Mouse (Mus musculus): ENCODE measurements at regions not wholly inside any gene's neighbourhood (a gene's known extent, or its start where the extent isn't known, plus 50 kb on each side); places are given as distances from the start of the nearest gene placed in this dataset.

- no peak overlapping the region for H3K9ac ChIP-seq (replicated peaks; ENCODE audit: low read length)
- no peak overlapping the region for H3K4me3 ChIP-seq (ENCODE audit: low read length)
- no peak overlapping the region for H3K27ac ChIP-seq
- H3K27me3 ChIP-seq (ENCODE audit: insufficient read depth, low read length) = no peaks in the 10 kb centered on the region
- H3K9me3 ChIP-seq (ENCODE audit: low read length) = no peaks in the 10 kb centered on the region
- peak; percentile 13 for DNase-seq (ENCODE audit: low spot score)
- no peak for TF ChIP-seq CTCF (IDR thresholded peaks at IDR 0.05; ENCODE audit: low read depth)
- no peak for ATAC-seq
- H3K36me3 ChIP-seq (ENCODE audit: insufficient read depth, low read length) = no peaks in the 10 kb centered on the region
- H3K4me1 ChIP-seq (ENCODE audit: insufficient read depth, low read length) = peaks cover 19% of the 10 kb centered on the region; the same call in 1 of the 2 replicates
- 21% methylated on average over 6 of the region's 6 CpGs for WGBS
- no peak overlapping the region for H3K4me2 ChIP-seq (ENCODE audit: low read depth, low read length)
These were observed 718.9 kb upstream of the Car8 start for GRCm38 (mm10) chr4:8957771-8958170.

GRCm38 (mm10) chr4:8957023-8957343 is 718.1 kb upstream of the Car8 start:
- no peak for TF ChIP-seq CTCF (IDR thresholded peaks at IDR 0.05; ENCODE audit: low read depth)
- 45% methylated on average over 5 of the region's 5 CpGs for WGBS
- peak; percentile 46 for ATAC-seq

GRCm38 (mm10) chr4:8956312-8957022 is 717.6 kb upstream of the Car8 start:
- TF ChIP-seq CTCF (IDR thresholded peaks at IDR 0.05; ENCODE audit: low read depth) = no peak
- Histone ChIP-seq H3K4me2 (ENCODE audit: low read depth, low read length) (no peak overlapping the region), H3K9ac (replicated peaks; ENCODE audit: low read length) (no peak overlapping the region), H3K36me3 (ENCODE audit: insufficient read depth, low read length) (no peaks in the 10 kb centered on the region), H3K27me3 (ENCODE audit: insufficient read depth, low read length) (no peaks in the 10 kb centered on the region), H3K27ac (no peak overlapping the region), H3K9me3 (ENCODE audit: low read length) (no peaks in the 10 kb centered on the region), H3K4me3 (ENCODE audit: low read length) (no peak overlapping the region), H3K4me1 (ENCODE audit: insufficient read depth, low read length) (peaks cover 19% of the 10 kb centered on the region; the same call in 1 of the 2 replicates)
- 48% methylated on average over 9 of the region's 9 CpGs for WGBS
- DNase-seq (ENCODE audit: low spot score) (peak; percentile 9), ATAC-seq (peak; percentile 52; the same call in 1 of the 2 replicates)

More at GRCm38 (mm10) chr4:8957023-8957343, 718.1 kb upstream of the Car8 start:
- peaks cover 19% of the 10 kb centered on the region; the same call in 1 of the 2 replicates for H3K4me1 ChIP-seq (ENCODE audit: insufficient read depth, low read length)
- no peaks in the 10 kb centered on the region for H3K27me3 ChIP-seq (ENCODE audit: insufficient read depth, low read length)
- H3K4me2 ChIP-seq (ENCODE audit: low read depth, low read length) = no peak overlapping the region
- no peaks in the 10 kb centered on the region for H3K9me3 ChIP-seq (ENCODE audit: low read length)
- H3K27ac ChIP-seq = no peak overlapping the region
- no peak overlapping the region for H3K9ac ChIP-seq (replicated peaks; ENCODE audit: low read length)
- DNase-seq (ENCODE audit: low spot score) = peak; percentile 48
- H3K4me3 ChIP-seq (ENCODE audit: low read length) = no peak overlapping the region
- no peaks in the 10 kb centered on the region for H3K36me3 ChIP-seq (ENCODE audit: insufficient read depth, low read length)

- no peaks in the 10 kb centered on the region for H3K9me3 ChIP-seq (ENCODE audit: low read length)
- no peak for DNase-seq (ENCODE audit: low spot score)
- H3K4me1 ChIP-seq (ENCODE audit: insufficient read depth, low read length) = peaks cover 19% of the 10 kb centered on the region; the same call in 1 of the 2 replicates
- H3K27ac ChIP-seq = no peak overlapping the region
- H3K4me2 ChIP-seq (ENCODE audit: low read depth, low read length) = no peak overlapping the region
- no peak overlapping the region for H3K9ac ChIP-seq (replicated peaks; ENCODE audit: low read length)
- no peak for TF ChIP-seq CTCF (IDR thresholded peaks at IDR 0.05; ENCODE audit: low read depth)
- no peaks in the 10 kb centered on the region for H3K27me3 ChIP-seq (ENCODE audit: insufficient read depth, low read length)
- H3K4me3 ChIP-seq (ENCODE audit: low read length) = no peak overlapping the region
- WGBS = 65% methylated on average over 5 of the region's 5 CpGs
- no peak for ATAC-seq
- H3K36me3 ChIP-seq (ENCODE audit: insufficient read depth, low read length) = no peaks in the 10 kb centered on the region
These were observed 716.5 kb upstream of the Car8 start for GRCm38 (mm10) chr4:8955306-8955705.

- Histone ChIP-seq H3K36me3 (ENCODE audit: insufficient read depth, low read length) (no peaks in the 10 kb centered on the region), H3K9ac (replicated peaks; ENCODE audit: low read length) (peak overlapping the region; percentile 22; the same call in 1 of the 2 replicates), H3K4me1 (ENCODE audit: insufficient read depth, low read length) (peaks cover 19% of the 10 kb centered on the region; the same call in 1 of the 2 replicates), H3K9me3 (ENCODE audit: low read length) (no peaks in the 10 kb centered on the region), H3K27ac (0 out of 2 replicates have a peak overlapping the region, but pooled peaks have one; percentile 26), H3K4me3 (ENCODE audit: low read length) (no peak overlapping the region), H3K27me3 (ENCODE audit: insufficient read depth, low read length) (no peaks in the 10 kb centered on the region), H3K4me2 (ENCODE audit: low read depth, low read length) (0 out of 2 replicates have a peak overlapping the region, but pooled peaks have one; percentile 25)
- 20% methylated on average over 10 of the region's 10 CpGs for WGBS
- DNase-seq (ENCODE audit: low spot score) (peak; percentile 41), ATAC-seq (peak; percentile 57)
- no peak for TF ChIP-seq CTCF (IDR thresholded peaks at IDR 0.05; ENCODE audit: low read depth)
These were observed 715.6 kb upstream of the Car8 start for GRCm38 (mm10) chr4:8954356-8954914.

- Histone ChIP-seq H3K9ac (replicated peaks; ENCODE audit: low read length) (no peak overlapping the region), H3K27me3 (ENCODE audit: insufficient read depth, low read length) (no peaks in the 10 kb centered on the region), H3K4me3 (ENCODE audit: low read length) (no peak overlapping the region), H3K4me1 (ENCODE audit: insufficient read depth, low read length) (peaks cover 19% of the 10 kb centered on the region; the same call in 1 of the 2 replicates), H3K9me3 (ENCODE audit: low read length) (no peaks in the 10 kb centered on the region), H3K4me2 (ENCODE audit: low read depth, low read length) (no peak overlapping the region), H3K27ac (no peak overlapping the region), H3K36me3 (ENCODE audit: insufficient read depth, low read length) (no peaks in the 10 kb centered on the region)
- 74% methylated on average over 7 of the region's 7 CpGs for WGBS
- no peak for ATAC-seq
- TF ChIP-seq CTCF (IDR thresholded peaks at IDR 0.05; ENCODE audit: low read depth) = no peak
- DNase-seq (ENCODE audit: low spot score) = no peak
These were observed 714.3 kb upstream of the Car8 start for GRCm38 (mm10) chr4:8953181-8953580.

GRCm38 (mm10) chr4:8949951-8950350 is 711.1 kb upstream of the Car8 start:
- ATAC-seq (no peak), DNase-seq (ENCODE audit: low spot score) (no peak)
- H3K4me2 ChIP-seq (ENCODE audit: low read depth, low read length) = no peak overlapping the region
- no peak overlapping the region for H3K4me3 ChIP-seq (ENCODE audit: low read length)
- H3K9ac ChIP-seq (replicated peaks; ENCODE audit: low read length) = no peak overlapping the region
- H3K9me3 ChIP-seq (ENCODE audit: low read length) = no peaks in the 10 kb centered on the region
- WGBS = 52% methylated on average over 4 of the region's 4 CpGs
- H3K36me3 ChIP-seq (ENCODE audit: insufficient read depth, low read length) = no peaks in the 10 kb centered on the region
- H3K4me1 ChIP-seq (ENCODE audit: insufficient read depth, low read length) = 0 out of 2 replicates have a peak, but pooled peaks cover 8% of the 10 kb centered on the region
- H3K27me3 ChIP-seq (ENCODE audit: insufficient read depth, low read length) = no peaks in the 10 kb centered on the region
- TF ChIP-seq CTCF (IDR thresholded peaks at IDR 0.05; ENCODE audit: low read depth) = no peak
- no peak overlapping the region for H3K27ac ChIP-seq

Data from hindbrain, postnatal 0 days (tissue).